ENCODE assay signal across 20 mouse cellular contexts in genomic region chr13:96313241-96313640, GRCm38 (mm10).
A peak's percentile ranks its signal among the peaks of the same experiment; 100 is the strongest.
DNase-seq lines count a peak whose midpoint lies in the region; ATAC-seq and TF ChIP-seq lines count a peak whose summit lies in the region.
"Had no signal": no experiment of that assay in that cellular context is flagged by ENCODE, and none has a peak within 500 bp of the region (broad histone marks: within the 10 kb centered on the region; RNA-seq: fewer than 3 reads in every experiment).

No protein-coding gene starts in this region.

- no peaks in the 10 kb centered on the region for H3K27me3 ChIP-seq in forebrain, embryonic 15.5 days
- H3K27me3 ChIP-seq in forebrain, embryonic 12.5 days, result no peaks in the 10 kb centered on the region
- H3K27me3 ChIP-seq: embryonic facial prominence, embryonic 15.5 days; heart, embryonic 12.5 days had no signal

- no peak for TF ChIP-seq POLR2A in brain, embryonic 14.5 days (IDR thresholded peaks at IDR 0.05; ENCODE audit: borderline replicate concordance, extremely low read depth, insufficient read depth, insufficient read length, poor library complexity, severe bottlenecking)

- H3K4me3 ChIP-seq in forebrain, embryonic 15.5 days, result no peak overlapping the region
- H3K4me3 ChIP-seq in forebrain, embryonic 12.5 days (replicated peaks), result no peak overlapping the region
- H3K4me3 ChIP-seq: embryonic facial prominence, embryonic 15.5 days; erythroblast, embryonic 14.5 days; gastrocnemius, adult 2 months; heart, embryonic 12.5 days; hindbrain, embryonic 10.5 days had no signal

- no peaks in the 10 kb centered on the region for H3K9me3 ChIP-seq in forebrain, embryonic 15.5 days
- H3K9me3 ChIP-seq in forebrain, embryonic 12.5 days, result no peaks in the 10 kb centered on the region
- H3K9me3 ChIP-seq: embryonic facial prominence, embryonic 15.5 days; heart, embryonic 12.5 days; hindbrain, embryonic 10.5 days had no signal

- peak overlapping the region; percentile 48 for H3K27ac ChIP-seq in forebrain, embryonic 15.5 days (replicated peaks)
- H3K27ac ChIP-seq in forebrain, embryonic 12.5 days, result no peak overlapping the region
- H3K27ac ChIP-seq: embryonic facial prominence, embryonic 15.5 days; gastrocnemius, adult 2 months; hindbrain, embryonic 10.5 days had no signal

- H3K4me1 ChIP-seq in forebrain, embryonic 15.5 days, result no peaks in the 10 kb centered on the region
- no peaks in the 10 kb centered on the region for H3K4me1 ChIP-seq in forebrain, embryonic 12.5 days
- H3K4me1 ChIP-seq: embryonic facial prominence, embryonic 15.5 days; heart, embryonic 12.5 days; hindbrain, embryonic 10.5 days had no signal

- intact Hi-C loops in left cerebral cortex, postnatal 4 days (cut with DNase I), result no loop called here

- H3K9ac ChIP-seq in forebrain, embryonic 15.5 days (replicated peaks), result no peak overlapping the region
- no peak overlapping the region for H3K9ac ChIP-seq in forebrain, embryonic 12.5 days
- H3K9ac ChIP-seq: embryonic facial prominence, embryonic 15.5 days; heart, embryonic 12.5 days had no signal

- no peak overlapping the region for H3K4me2 ChIP-seq in forebrain, embryonic 15.5 days (replicated peaks)
- no peak overlapping the region for H3K4me2 ChIP-seq in forebrain, embryonic 12.5 days
- H3K4me2 ChIP-seq: embryonic facial prominence, embryonic 15.5 days; heart, embryonic 12.5 days had no signal

- peak; percentile 69; the same call in 1 of the 2 replicates for ATAC-seq in forebrain, embryonic 15.5 days (replicated peaks)
- no peak for ATAC-seq in forebrain, embryonic 12.5 days (ENCODE audit: low FRiP score)
- ATAC-seq: inflammation-experienced regulatory T-cells, adult 6 months; intestine, postnatal 0 days had no signal

- no peaks in the 10 kb centered on the region for H3K36me3 ChIP-seq in forebrain, embryonic 15.5 days
- H3K36me3 ChIP-seq in forebrain, embryonic 12.5 days (replicated peaks), result no peaks in the 10 kb centered on the region
- H3K36me3 ChIP-seq: embryonic facial prominence, embryonic 15.5 days; heart, embryonic 12.5 days; hindbrain, embryonic 10.5 days had no signal

- peak; percentile 36 for DNase-seq in left cerebral cortex, postnatal 4 days
- DNase-seq in left cerebral cortex, adult 9 months (ENCODE audit: low spot score in 2 of 2), result no peak
- DNase-seq in Muller cell, postnatal 12 days (ENCODE audit: inconsistent ontology term), result peak; percentile 22
- DNase-seq in brain, embryonic 14.5 days (ENCODE audit: low read depth), result peak; percentile 82
- no peak for DNase-seq in adrenal gland, adult (ENCODE audit: inconsistent age in 2 of 2, low spot score in 1 of 2)
- DNase-seq: adrenal gland, postnatal 10 days; cerebellum, adult 18-20 months; cerebellum, adult 9-11 months; embryo, embryonic 11 days; gastrocnemius, adult 2 months; gastrocnemius, postnatal 25 days; kidney, adult 8-10 months had no signal

- no peak for TF ChIP-seq CTCF in brain, embryonic 14.5 days (IDR thresholded peaks at IDR 0.05; ENCODE audit: borderline replicate concordance, extremely low read depth, insufficient read depth, insufficient read length)

- WGBS in forebrain, embryonic 15.5 days, result 6% methylated on average over 3 of the region's 3 CpGs
- 37% methylated on average over 3 of the region's 3 CpGs for WGBS in forebrain, embryonic 12.5 days

Comparison
In these comparisons a context has a peak if more than half of its experiments do, and no peak if none do; other contexts are left out.
1. DNase-seq: peak in left cerebral cortex, postnatal 4 days (single experiment), Muller cell, postnatal 12 days (single experiment) and brain, embryonic 14.5 days (single experiment); none in left cerebral cortex, adult 9 months (0 of 2) and adrenal gland, adult (0 of 2).